Mouse (Mus musculus): ENCODE data around the gene Tex38. TPM values are rescaled to one million over a fixed set of nuclear protein-coding genes. Genes with fewer than 3 reads are reported as not detected.

Gene Tex38
- 1 to 10 TPM; 1.0 to 1.1 TPM for total RNA-seq (2021)
- long read RNA-seq, experiment 1, result 0 reads
- long read RNA-seq, experiment 2, partial matches to known transcripts, result 0 of 2 reads
- long read RNA-seq, experiment 2, other reads (novel, unspliced or antisense), result 2 of 2 reads

DNA sequence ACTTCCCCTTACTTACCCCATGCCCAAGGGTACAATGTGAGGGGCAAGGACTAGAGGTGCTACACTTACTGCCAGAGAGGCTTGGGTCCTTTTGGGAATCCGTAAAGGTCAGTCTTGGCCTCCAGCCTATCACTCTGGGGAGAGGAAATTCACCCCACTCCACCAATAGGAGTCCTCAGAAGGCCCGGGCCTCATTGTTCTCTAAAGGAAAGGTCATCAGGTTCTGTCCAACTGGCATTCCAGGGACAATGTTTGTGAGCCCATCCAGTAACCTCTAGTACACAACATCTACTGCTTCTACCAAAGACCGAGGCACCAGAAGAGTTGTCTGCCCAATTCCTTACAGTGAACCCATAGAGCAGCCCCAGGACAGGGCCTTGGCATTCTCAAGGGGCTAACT lies at the start of gene Tex38:
Gene Tex38 (minus strand): TSS at position 101 of the 400 bp plus-strand sequence.
- DNase-seq (ENCODE audit: low spot score in 2 of 2), result no peak

DNA sequence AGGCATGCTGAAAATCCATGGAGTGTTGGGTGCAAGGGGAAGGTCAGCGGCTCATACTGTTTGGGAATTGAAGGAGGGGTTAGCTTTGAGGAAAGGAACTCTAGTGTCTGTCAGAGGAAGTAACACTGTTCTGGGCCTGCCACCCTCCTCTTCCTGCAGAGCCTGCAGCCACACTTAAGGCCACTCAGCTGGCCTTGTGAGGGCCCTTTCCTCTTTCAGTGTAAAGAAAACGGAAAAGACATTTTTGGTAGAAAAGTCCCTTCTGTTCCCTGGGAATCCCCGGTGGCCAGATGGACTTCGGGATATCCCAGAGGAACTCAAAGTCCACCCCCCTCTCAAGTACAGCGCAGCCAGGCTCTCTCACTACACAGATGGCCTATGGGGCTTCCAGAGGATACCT lies 49.7 kb upstream of the Tex38 start:
- DNase-seq (ENCODE audit: low spot score in 2 of 2), result no peak

DNA sequence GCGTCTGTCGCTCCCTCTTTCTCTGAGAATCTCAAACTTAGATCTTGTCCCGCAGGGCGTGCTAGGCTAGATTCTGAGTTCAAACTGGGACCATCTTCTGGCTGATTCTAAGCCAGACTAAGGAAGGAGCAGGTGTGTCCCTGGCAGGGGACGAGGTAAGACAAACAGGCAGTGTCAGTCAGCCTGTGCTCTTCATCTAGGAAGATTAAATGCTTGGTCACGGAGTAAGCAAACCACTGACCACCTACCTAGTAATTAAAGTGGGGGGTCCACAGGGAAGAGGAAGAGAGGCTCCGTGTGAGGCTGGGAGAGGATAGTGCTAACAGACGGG lies 47.7 kb upstream of the Tex38 start:
- DNase-seq (ENCODE audit: low spot score in 2 of 2), result no peak

DNA sequence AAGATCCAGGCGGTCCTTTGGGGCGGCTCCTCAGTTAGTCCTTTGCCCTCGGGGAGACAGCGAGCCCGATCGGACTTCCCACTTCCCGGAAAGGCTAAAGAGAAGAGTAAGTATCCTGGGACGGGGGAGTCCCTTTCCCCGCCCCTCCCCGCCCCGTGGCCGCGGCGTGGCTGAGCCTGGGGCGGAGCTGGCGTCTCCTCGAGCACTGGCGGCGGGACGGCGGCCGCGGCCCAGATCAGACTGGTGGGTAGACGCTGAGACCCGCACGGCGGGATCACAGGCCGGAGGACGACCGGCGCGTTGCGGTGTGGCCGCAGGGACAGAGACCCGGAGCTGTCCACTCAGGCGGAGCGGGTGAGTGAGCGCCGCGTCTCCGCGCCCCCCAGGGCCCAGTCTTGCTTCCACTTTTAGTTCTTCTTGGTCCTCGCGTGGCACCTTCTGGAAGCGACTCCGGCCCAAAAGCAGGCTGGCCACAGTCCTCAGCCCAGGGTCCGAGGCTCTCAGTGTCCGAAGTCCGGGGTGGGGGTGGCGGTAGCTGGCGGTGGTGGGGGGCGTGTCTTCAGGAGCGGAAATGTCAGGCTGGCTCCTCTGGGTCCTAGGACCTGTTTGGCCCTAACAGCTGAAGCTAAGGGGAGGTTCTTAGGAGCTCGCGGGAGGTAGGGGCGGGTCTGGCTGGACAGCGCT lies 47.2 kb upstream of the Tex38 start, which contains the start of gene Mob3c:
Gene Mob3c (plus strand): TSS at position 205 of the 684 bp plus-strand sequence.
- DNase-seq (ENCODE audit: low spot score in 2 of 2), result peak; percentile 63 to 82

DNA sequence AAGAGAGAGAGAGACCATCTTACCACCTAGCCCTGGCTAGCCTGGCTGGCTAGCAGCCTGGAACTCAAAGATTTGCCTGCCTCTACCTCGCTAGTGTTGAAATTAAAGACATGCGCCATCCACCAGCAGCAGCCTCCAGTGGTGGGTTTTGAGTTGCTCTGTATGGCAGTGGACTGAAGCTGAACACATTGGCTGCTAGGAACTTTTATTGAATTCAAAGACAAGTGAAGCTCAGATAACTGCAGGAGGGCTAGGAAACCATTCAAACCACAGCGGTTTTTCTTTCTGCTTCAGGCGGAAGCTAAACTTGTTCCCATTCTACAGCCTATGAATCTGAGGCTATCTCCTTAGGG lies 46.7 kb upstream of the Tex38 start:
- DNase-seq (ENCODE audit: low spot score in 2 of 2), result no peak

DNA sequence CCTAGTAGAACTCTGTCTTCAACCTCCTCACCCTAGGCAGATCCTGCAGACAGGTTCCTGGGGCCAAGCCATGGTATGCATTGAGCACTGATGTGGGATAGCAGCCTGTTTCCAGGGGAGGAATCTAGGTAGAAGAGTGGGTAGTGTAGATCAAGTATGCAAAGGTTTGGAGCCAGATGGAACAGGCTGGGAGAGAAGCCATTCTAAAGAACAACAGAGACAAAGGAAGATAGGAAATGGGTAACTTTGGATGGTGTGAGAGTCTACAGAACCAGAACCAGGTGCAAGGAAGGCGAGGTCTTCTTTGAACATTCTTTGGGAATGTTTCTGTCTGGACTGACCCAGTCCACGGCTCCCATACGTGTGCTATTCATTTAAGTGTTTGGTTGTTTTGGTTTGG lies 46.2 kb upstream of the Tex38 start:
- DNase-seq (ENCODE audit: low spot score in 2 of 2), result no peak

DNA sequence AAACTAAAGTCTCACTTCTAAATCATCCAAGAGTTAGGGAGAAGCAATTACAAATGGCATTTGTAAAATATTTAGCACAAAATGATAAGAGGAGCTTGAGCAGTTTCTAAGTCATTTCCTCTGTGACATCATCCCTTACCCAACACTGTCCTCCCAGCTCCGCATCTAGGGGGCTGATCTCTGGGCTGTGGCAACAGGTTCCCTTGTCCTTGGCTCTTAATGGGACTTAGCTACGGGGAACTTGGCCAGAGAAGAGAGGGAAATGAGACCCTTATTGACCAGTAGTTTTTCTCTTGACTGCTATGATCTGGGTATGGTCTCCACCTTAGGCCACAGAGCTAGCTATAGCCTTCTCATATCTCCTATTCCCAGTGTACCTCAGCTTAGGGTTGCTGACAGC lies 44.5 kb upstream of the Tex38 start:
- DNase-seq (ENCODE audit: low spot score in 2 of 2), result no peak

DNA sequence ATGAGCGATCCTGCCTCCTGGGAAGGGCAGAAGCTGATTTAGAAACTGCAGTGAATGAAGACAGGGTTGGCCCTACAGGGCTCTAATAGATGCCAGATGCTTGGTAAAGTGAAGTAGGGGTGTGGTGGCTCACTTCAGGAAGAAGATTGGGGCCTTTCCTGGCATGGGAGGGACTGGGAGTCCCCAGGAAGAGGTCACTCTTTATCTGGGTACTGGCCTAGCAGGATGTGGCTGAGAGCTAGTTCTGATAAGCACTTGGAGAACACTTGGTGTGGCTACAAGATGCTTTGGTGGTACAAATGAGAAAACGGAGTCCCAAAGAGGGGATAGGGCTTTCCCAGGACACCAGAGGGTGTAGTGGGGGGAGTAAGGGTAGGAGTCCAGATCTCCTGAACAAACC lies 43.4 kb upstream of the Tex38 start:
- DNase-seq (ENCODE audit: low spot score in 2 of 2), result no peak

DNA sequence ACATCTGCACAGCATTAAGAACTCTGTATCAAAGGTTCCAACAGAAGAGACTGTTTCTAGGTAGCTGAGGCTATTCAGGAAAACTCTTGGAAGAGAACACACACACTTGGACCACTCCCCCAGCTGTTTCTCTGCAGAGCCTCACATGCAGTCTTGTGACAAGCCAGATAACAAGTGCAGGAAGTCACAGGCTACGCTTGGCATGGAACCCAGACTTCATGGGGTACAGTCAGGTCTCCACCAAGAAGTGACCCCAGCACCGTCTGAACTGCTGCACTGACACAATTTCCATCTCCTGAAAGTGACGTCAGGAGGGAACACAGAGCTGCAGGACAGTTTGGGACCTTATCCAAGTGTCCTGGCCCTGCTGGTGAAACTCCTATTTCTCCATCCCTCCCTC lies 41.1 kb upstream of the Tex38 start:
- DNase-seq (ENCODE audit: low spot score in 2 of 2), result no peak

DNA sequence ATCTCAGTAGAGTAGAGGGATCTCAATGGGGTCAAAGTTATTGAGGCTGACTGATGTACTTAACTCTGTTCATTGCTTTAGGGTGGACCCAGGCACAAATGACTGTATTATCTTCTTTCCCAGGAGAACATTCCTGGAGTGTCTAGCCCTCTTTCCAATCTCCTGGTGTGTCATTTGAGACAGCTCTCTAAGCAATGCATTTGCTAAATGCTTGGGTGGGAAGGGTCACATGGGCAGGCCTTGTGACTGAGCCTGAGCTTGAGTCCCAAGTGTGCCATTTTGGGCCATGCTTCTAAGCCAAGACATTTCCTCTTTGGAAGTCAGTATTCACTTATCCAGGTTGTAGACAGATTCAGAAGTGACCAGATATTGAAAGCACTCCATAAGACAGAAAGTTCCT lies 40.6 kb upstream of the Tex38 start:
- DNase-seq (ENCODE audit: low spot score in 2 of 2), result no peak

DNA sequence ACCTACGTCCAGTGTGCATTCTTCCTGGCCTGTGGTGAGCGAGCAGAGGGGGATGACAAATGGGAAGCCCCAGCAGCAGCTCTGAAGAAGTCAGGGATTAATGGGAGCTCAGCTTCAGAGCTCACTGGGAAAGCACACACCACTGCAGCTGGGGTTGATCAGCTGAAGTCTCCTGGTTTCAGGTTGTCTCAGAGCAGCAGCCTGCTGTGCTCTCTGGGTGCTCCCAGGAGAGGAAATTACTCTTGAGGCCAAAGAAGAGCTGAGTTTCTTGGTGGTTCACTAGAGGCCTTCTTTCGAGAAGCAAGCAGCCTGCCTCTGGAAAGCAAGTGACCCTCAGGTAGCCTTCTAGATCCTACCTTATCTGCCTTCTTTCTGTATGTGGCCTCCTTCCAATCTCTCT lies 40.1 kb upstream of the Tex38 start:
- no peak for DNase-seq (ENCODE audit: low spot score in 2 of 2)

DNA sequence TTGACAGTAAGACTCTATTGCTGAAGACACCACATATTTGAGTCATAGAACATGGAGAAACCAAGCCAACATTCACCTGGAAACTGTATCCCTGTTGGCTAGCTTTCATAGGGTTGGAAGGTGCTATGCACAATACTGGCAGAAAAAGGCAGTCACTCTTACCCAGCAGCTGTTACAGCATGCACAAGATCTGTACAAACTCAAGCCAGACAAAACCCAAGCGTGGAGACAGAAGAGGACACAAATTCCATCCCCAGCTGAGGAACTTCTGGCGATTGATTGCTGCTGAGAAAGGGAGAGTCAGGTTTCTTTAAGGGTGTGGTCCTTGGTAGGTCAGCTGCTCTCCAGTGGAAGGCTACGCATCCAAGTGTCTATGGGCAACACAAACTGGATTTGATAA lies 39.4 kb upstream of the Tex38 start:
- DNase-seq (ENCODE audit: low spot score in 2 of 2), result no peak

DNA sequence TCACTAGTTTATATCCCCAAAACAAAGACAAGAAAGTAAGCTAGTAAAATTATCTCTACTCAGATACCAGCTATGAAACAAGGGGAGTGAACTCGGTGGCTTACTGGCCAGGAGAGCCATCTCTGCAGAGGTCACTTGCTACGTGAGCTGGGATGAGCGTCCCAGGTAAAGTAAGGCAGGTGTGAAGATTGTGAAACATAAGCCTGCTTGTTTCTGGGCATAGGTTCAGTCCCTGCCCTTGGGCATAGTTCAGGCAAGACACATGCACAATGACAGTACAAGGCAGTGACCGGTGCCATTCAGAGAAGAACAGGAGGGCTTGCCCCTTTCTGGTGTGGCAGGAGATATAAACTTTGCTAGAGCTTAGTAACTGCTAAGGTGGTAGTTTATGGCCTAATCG lies 34.8 kb upstream of the Tex38 start:
- DNase-seq (ENCODE audit: low spot score in 2 of 2), result no peak

DNA sequence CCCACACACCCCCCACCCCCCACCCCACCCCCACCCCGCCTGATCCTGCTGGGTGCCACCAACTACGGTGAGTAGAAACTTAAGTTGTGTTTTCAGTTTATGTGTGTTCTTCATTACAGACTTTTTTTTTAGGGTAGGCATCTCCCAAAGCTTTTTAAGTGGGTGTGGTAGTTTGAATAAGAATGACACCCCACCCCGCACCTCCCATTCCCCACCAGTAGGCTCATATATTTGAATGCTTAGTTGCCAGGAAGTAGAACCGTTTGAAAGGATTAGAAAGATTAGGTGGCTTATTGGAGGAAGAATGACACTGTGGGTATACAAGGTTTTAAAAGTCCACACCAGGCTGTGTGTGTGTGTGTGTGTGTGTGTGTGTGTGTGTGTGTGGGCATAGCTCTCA lies 31.5 kb upstream of the Tex38 start:
- no peak for DNase-seq (ENCODE audit: low spot score in 2 of 2)

DNA sequence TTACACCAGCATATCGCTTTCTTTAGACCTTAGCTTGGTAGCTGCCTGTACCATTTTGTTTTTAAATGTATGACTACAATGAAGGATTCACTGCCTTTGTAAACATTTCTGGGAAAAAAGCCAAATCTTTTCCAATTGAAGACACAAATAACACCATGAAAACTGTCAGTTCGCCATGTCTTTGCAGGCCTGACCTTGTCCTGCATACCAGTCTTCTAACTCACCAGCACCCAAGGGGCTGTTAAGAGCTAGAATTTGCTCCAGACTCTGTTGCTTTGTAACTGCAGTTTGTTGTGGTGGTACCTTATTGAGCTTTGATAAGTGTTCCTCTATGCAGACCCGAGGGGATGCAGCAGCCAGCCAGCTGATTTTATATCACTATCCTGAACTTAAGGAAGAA lies 19.2 kb upstream of the Tex38 start:
- DNase-seq (ENCODE audit: low spot score in 2 of 2), result no peak

DNA sequence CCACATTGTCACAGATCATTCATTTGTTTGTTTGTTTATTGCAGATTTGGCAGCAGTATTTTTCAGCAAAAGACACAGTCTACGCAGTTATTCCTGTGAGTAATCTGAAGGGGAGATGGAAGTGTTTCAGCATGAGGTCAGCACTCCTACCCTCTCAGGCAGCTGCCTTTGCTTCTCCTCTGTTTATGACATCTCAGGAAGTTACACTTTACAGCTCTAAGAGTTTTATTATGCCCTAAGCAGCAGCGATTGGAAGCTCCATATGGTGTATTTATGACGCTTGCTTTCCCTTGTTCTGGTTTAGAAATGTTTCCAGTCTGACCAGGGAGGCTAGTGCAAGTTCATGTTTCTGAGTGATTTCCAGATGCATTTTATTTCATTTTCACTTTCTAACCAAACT lies 14.5 kb upstream of the Tex38 start:
- no peak for DNase-seq (ENCODE audit: low spot score in 2 of 2)

DNA sequence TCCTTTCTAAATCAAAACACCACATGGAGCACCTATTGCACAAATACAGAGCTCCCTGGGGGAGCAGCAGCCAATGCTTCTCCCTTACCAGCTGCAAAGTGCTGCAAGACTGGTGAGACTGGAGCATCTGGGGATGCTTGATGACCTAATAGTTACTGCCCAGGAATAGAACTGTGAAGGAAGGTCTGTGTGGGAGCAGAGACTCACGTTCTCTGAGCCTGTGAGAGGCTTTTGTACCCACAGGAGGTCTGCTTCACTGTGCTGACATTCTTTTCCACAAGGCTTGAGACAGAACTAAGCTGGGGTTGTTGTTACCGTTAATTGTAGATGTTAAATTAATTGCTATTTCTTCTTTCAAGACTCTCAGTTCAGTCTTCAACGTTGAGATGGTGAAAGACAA lies 10.0 kb upstream of the Tex38 start:
- DNase-seq (ENCODE audit: low spot score in 2 of 2), result no peak

DNA sequence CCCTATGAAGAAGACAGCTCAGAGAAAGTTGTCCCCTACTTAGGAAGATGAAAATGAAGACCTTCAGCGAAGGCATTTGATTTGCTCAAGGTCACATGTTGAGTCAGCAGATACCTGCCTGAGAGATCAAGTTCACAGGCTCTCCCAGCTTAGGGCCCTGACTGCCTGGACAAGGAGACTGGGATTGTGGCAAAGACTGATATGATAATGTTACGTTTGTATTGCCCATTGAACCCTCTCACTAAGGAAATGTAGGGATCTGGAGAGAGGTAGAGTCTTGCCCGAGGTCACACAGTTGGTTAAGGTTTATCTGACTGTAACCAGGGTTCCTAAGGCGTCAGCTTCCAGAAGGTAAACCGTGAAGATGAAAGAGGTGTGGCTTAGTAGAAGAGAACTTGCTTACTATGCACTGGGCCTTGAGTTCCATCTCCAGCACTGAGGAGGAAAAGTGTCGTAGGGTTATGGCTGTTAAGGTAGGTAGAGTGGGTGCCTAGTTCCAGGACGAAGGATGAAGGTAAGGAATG lies 4.8 kb upstream of the Tex38 start:
- DNase-seq (ENCODE audit: low spot score in 2 of 2), result no peak

DNA sequence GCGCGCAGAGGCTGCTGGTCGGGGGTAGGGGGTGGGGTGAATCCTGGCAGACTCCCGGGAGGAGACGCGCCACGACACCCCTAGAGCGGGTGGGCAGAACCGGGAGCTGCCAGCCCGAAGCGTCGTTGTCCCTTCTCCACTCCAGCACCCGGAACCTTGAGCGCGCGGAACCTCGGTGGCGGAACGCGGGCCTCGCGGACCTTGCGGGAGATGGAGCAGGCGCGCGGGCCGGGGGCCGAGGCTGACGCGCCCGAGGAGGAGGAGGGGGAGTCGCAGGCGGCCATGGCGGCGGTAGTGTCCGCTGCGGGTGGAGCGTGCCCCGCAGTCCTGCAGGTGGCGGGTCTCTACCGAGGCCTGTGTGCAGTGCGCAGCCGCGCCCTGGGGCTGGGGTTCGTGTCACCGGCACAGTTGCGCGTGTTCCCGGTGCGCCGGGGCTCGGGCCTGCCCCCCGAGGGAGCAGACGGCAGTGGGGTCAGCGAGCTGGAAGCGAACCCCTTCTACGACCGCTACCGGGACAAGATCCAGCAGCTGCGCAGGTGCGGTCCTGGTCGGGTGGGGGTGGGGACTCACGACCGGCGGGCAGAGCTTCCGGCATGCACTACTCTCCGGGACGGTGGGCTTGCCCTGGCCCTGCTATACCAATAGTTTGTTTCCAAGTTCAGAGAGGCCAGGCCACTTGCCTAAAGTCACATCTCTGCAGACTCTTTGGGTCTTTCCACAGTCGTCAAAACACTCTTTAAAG lies 4.1 kb upstream of the Tex38 start, which contains the start of gene Atpaf1:
Gene Atpaf1 (plus strand): TSS at position 44 of the 742 bp plus-strand sequence.
- peak; percentile 61 to 76 for DNase-seq (ENCODE audit: low spot score in 2 of 2)

DNA sequence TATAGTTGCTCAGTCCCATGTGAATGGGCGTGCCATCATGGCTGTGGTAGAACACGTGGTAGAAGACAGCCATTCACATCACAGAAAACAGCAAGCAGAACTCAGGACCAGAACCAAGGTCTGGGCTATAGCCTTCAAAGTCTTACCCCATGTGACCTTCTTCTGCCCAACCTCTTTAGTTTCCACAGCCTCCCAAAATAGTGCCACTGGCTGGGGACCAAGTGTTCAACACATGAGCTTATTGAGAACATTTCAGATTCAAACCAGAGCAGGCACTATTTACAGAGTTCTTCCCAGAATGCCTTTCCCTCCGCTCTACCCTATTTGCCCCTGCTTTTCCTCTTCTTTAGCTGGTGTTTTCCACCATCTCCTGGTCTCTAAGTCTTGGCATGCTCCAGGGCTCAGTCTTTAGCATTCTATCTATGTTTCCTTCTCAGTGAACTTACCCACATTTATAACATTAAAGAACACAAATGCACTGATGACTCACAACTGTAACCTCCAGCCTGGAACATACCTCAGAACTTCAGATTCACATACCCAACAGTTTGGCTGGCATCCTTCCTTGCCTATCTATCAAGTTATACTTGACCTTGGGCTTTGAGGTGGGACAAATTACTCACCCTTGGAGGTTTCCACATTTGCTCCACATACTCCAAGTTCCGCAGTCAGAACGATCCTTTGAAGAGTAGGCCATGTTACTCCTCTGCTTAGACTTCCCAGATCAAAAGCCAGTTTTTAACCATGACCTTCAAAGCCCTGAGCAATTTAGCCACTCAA lies 1.4 kb upstream of the Tex38 start:
- DNase-seq (ENCODE audit: low spot score in 2 of 2), result no peak

DNA sequence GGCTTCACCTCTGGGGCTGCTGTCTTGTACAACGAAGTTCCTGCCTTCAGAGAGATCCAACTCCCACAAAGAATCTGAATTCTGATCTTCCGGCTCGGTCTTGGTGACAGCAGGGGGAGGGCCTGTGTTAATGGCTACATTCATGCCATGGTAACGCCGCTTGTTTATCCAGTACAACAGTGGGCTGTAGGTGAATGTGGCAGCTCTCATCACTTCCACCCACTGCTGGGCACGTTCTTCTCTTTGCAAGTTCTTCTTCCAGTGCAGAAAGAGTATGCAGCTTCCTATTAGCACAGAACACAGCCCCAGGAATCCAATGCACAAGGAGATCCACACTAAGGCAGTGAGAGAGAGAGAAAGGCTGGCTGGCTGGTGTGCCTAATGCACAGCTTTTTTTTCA lies 549 bp downstream of the Tex38 start:
- no peak for DNase-seq (ENCODE audit: low spot score in 2 of 2)

DNA sequence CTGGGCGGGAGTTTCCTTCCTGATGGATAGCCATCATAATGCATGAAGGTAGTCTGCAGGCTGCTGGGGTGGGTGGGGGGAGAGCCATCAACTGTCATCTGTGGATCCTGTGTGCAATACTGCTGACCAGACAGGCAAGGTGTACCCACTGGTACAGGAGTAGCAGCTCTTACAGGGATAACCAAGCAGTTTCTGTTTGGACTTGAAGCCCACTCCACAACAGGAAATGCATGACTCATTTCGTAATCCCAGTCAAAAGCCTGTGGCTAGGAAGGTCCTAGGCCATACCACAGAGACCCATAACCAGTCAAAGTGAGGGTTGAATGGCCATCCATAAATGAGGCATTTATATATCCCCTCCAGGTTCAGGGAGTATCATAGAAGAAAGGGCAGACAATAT lies 3.2 kb downstream of the Tex38 start:
- no peak for DNase-seq (ENCODE audit: low spot score in 2 of 2)

All from gastrocnemius, postnatal 4 days (tissue).